Mouse (Mus musculus) bone marrow, adult 2 months (tissue): Measurements from ENCODE around the gene 2610021A01Rik.
"Not testable (repeated sequence)": the region's sequence is repeated elsewhere in the genome, so short reads cannot be mapped to it uniquely, and the experiment has no call there.

Source experiments
- CTCF ChIP-seq: fragments of 200-500 bp; IDR thresholded peaks from 2 replicates; pipeline ENCODE4 v1.5.1; 2011; ENCODE audit warnings: low read length, control low read depth; ENCODE audit not compliant: control insufficient read depth, insufficient read depth
- POLR2A ChIP-seq: fragments of 200-500 bp; IDR thresholded peaks from 2 replicates; pipeline ENCODE4 v1.6.1; 2011; ENCODE audit warnings: low read depth, mild to moderate bottlenecking, control low read depth, low read length, borderline replicate concordance; ENCODE audit not compliant: control insufficient read depth

DNA sequence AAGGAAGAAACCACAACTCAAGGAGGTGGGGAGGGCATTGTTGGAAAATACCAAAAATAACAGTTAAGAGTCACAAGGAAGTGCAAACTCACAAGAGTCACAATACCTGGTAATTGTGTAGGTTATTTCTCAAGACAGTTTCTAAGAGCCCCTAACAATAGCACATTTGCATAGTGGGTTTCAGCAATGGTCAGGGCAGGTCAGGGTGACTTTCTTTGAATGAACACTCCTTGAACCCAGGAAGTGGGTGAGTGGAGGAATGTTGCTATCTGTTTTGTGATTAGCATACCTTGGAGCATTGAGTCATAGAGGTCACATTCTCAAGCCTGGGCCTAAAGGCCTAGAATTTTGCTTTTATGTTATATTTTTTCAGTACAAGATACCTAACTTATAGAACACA lies 11.2 kb upstream of the 2610021A01Rik start:
- not testable (repeated sequence) for TF ChIP-seq POLR2A, CTCF
